ENCODE assay signal across 18 mouse cellular contexts in genomic region chr1:73516441-73516840, GRCm38 (mm10).
DNase-seq lines count a peak whose midpoint lies in the region; ATAC-seq lines count a peak whose summit lies in the region.
"Had no signal": no experiment of that assay in that cellular context is flagged by ENCODE, and none has a peak within 500 bp of the region (broad histone marks: within the 10 kb centered on the region; RNA-seq: fewer than 3 reads in every experiment).

No protein-coding gene starts in this region.

- no peaks in the 10 kb centered on the region for H3K36me3 ChIP-seq in heart, embryonic 11.5 days (ENCODE audit: control insufficient read depth, insufficient read depth, low read length)
- no peaks in the 10 kb centered on the region for H3K36me3 ChIP-seq in midbrain, embryonic 11.5 days (ENCODE audit: control insufficient read depth, insufficient read depth, low read length)
- H3K36me3 ChIP-seq in midbrain, embryonic 13.5 days, result no peaks in the 10 kb centered on the region
- no peaks in the 10 kb centered on the region for H3K36me3 ChIP-seq in hindbrain, embryonic 11.5 days (ENCODE audit: control insufficient read depth, insufficient read depth, low read length)
- H3K36me3 ChIP-seq: forebrain, embryonic 15.5 days; hindbrain, embryonic 10.5 days; neural tube, embryonic 12.5 days had no signal

- no peak for ATAC-seq in heart, embryonic 11.5 days (replicated peaks; ENCODE audit: insufficient number of reproducible peaks, low FRiP score, low TSS enrichment)
- no peak for ATAC-seq in midbrain, embryonic 11.5 days (ENCODE audit: low FRiP score)
- ATAC-seq in midbrain, embryonic 13.5 days, result no peak
- no peak for ATAC-seq in hindbrain, embryonic 11.5 days (ENCODE audit: low FRiP score)
- ATAC-seq: forebrain, embryonic 15.5 days; inflammation-experienced regulatory T-cells, adult 6 months; liver, postnatal 0 days had no signal

- 60% methylated on average over 8 of the region's 8 CpGs for WGBS in heart, embryonic 11.5 days (ENCODE audit: insufficient replicate concordance)
- 89% methylated on average over 8 of the region's 8 CpGs for WGBS in midbrain, embryonic 11.5 days
- 92% methylated on average over 8 of the region's 8 CpGs for WGBS in midbrain, embryonic 13.5 days
- 78% methylated on average over 8 of the region's 8 CpGs for WGBS in hindbrain, embryonic 11.5 days

- H3K9me3 ChIP-seq in heart, embryonic 11.5 days (replicated peaks; ENCODE audit: control insufficient read depth, low read length), result no peaks in the 10 kb centered on the region
- H3K9me3 ChIP-seq in midbrain, embryonic 11.5 days (ENCODE audit: control insufficient read depth, low read length), result no peaks in the 10 kb centered on the region
- no peaks in the 10 kb centered on the region for H3K9me3 ChIP-seq in midbrain, embryonic 13.5 days
- H3K9me3 ChIP-seq in hindbrain, embryonic 11.5 days (ENCODE audit: control insufficient read depth, low read length), result no peaks in the 10 kb centered on the region
- H3K9me3 ChIP-seq: forebrain, embryonic 15.5 days; hindbrain, embryonic 10.5 days; neural tube, embryonic 12.5 days had no signal

- no peak overlapping the region for H3K4me3 ChIP-seq in heart, embryonic 11.5 days (ENCODE audit: low read depth, low read length)
- no peak overlapping the region for H3K4me3 ChIP-seq in midbrain, embryonic 11.5 days (ENCODE audit: low read depth, low read length)
- no peak overlapping the region for H3K4me3 ChIP-seq in midbrain, embryonic 13.5 days (replicated peaks)
- no peak overlapping the region for H3K4me3 ChIP-seq in hindbrain, embryonic 11.5 days (ENCODE audit: low read depth, low read length)
- H3K4me3 ChIP-seq: forebrain, embryonic 15.5 days; hindbrain, embryonic 10.5 days; neural tube, embryonic 12.5 days had no signal

- H3K27ac ChIP-seq in heart, embryonic 11.5 days (ENCODE audit: low read depth, low read length), result no peak overlapping the region
- H3K27ac ChIP-seq in midbrain, embryonic 11.5 days (ENCODE audit: low read depth, low read length), result no peak overlapping the region
- H3K27ac ChIP-seq in midbrain, embryonic 13.5 days, result no peak overlapping the region
- H3K27ac ChIP-seq in hindbrain, embryonic 11.5 days (ENCODE audit: low read depth, low read length), result no peak overlapping the region
- H3K27ac ChIP-seq: forebrain, embryonic 15.5 days; hindbrain, embryonic 10.5 days; neural tube, embryonic 12.5 days had no signal

- DNase-seq in heart, adult 11 months, result peak; percentile 97
- peak; percentile 44 for DNase-seq in midbrain, embryonic 11.5 days (ENCODE audit: low spot score, missing footprints)
- peak; percentile 19 to 22 for DNase-seq in gastrocnemius, postnatal 36 days
- DNase-seq in heart, postnatal 4 days, result peak; percentile 30
- DNase-seq in thymus, postnatal 14 days, result no peak
- DNase-seq in hindbrain, embryonic 11.5 days (ENCODE audit: low spot score), result no peak
- DNase-seq: adrenal gland, adult 2 months; cerebellum, postnatal 25 days; kidney, adult 8-10 months; kidney, postnatal 4 days; liver; liver, postnatal 0 days had no signal

- intact Hi-C loops in gastrocnemius, postnatal 36 days (cut with DNase I), result no loop called here

- H3K4me2 ChIP-seq in heart, embryonic 11.5 days, result no peak overlapping the region
- H3K4me2 ChIP-seq in midbrain, embryonic 11.5 days, result no peak overlapping the region
- H3K4me2 ChIP-seq in midbrain, embryonic 13.5 days (replicated peaks), result no peak overlapping the region
- no peak overlapping the region for H3K4me2 ChIP-seq in hindbrain, embryonic 11.5 days (replicated peaks; ENCODE audit: low read depth, low read length)
- H3K4me2 ChIP-seq: forebrain, embryonic 15.5 days; neural tube, embryonic 12.5 days had no signal

- no peak overlapping the region for H3K9ac ChIP-seq in heart, embryonic 11.5 days (ENCODE audit: low read depth, low read length)
- no peak overlapping the region for H3K9ac ChIP-seq in midbrain, embryonic 11.5 days (ENCODE audit: low read length)
- H3K9ac ChIP-seq in midbrain, embryonic 13.5 days (replicated peaks), result no peak overlapping the region
- H3K9ac ChIP-seq in hindbrain, embryonic 11.5 days (ENCODE audit: low read depth, low read length), result no peak overlapping the region
- H3K9ac ChIP-seq: forebrain, embryonic 15.5 days; liver, postnatal 0 days; neural tube, embryonic 12.5 days had no signal

- H3K4me1 ChIP-seq in heart, embryonic 11.5 days (ENCODE audit: control insufficient read depth, insufficient read depth, low read length), result no peaks in the 10 kb centered on the region
- H3K4me1 ChIP-seq in midbrain, embryonic 11.5 days (ENCODE audit: control insufficient read depth, insufficient read depth, low read length), result no peaks in the 10 kb centered on the region
- no peaks in the 10 kb centered on the region for H3K4me1 ChIP-seq in midbrain, embryonic 13.5 days (replicated peaks)
- no peaks in the 10 kb centered on the region for H3K4me1 ChIP-seq in hindbrain, embryonic 11.5 days (replicated peaks; ENCODE audit: control insufficient read depth, insufficient read depth, low read length)
- H3K4me1 ChIP-seq: forebrain, embryonic 15.5 days; neural tube, embryonic 12.5 days had no signal

- no peaks in the 10 kb centered on the region for H3K27me3 ChIP-seq in heart, embryonic 11.5 days (ENCODE audit: control insufficient read depth, insufficient read depth, low read length)
- no peaks in the 10 kb centered on the region for H3K27me3 ChIP-seq in midbrain, embryonic 11.5 days (ENCODE audit: control insufficient read depth, insufficient read depth, low read length)
- no peaks in the 10 kb centered on the region for H3K27me3 ChIP-seq in midbrain, embryonic 13.5 days
- H3K27me3 ChIP-seq in hindbrain, embryonic 11.5 days (ENCODE audit: control insufficient read depth, insufficient read depth, low read length), result no peaks in the 10 kb centered on the region
- H3K27me3 ChIP-seq: forebrain, embryonic 15.5 days; neural tube, embryonic 12.5 days had no signal

Comparison
In these comparisons a context has a peak if more than half of its experiments do, and no peak if none do; other contexts are left out.
1. DNase-seq: peak in heart, adult 11 months (single experiment), midbrain, embryonic 11.5 days (single experiment), gastrocnemius, postnatal 36 days (2 of 2) and heart, postnatal 4 days (single experiment); none in thymus, postnatal 14 days (single experiment) and hindbrain, embryonic 11.5 days (single experiment).